Mouse (Mus musculus): ENCODE results near the gene Tmem145. TPM values are rescaled to one million over a fixed set of nuclear protein-coding genes. Genes with fewer than 3 reads are reported as not detected.

Gene Tmem145
- polyA plus RNA-seq, 1 experiment from 2014 or later: 11.9 TPM

DNA sequence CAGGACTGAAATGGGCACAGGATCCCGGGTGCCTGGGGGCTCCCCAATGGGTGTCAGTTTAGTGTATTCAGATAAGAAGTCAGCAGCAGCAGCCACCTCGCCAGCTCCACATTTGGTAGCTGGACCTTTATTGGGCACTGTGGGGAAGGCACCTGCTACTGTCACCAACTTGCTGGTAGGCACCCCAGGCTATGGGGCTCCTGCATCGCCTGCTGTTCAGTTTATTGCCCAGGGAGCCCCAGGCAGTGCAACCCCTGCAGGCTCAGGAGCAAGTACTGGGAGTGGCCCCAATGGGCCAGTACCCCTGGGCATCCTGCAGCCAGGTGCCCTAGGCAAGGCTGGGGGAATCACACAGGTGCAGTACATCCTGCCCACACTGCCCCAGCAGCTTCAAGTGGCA is 17.2 kb upstream of the Tmem145 start:
- no peak overlapping the region for H3K4me2 ChIP-seq
- no peak overlapping the region for H3K9ac ChIP-seq
- peaks cover 90% of the 10 kb centered on the region for H3K36me3 ChIP-seq (replicated peaks)
- H3K9me3 ChIP-seq: 0 out of 2 replicates have a peak, but pooled peaks cover 7% of the 10 kb centered on the region
- no peak overlapping the region for H3K27ac ChIP-seq
- no peaks in the 10 kb centered on the region for H3K27me3 ChIP-seq
- WGBS: 87% methylated on average over 3 of the region's 3 CpGs
- peaks cover 37% of the 10 kb centered on the region for H3K4me1 ChIP-seq
- no peak for ATAC-seq (ENCODE audit: low FRiP score)
- H3K4me3 ChIP-seq (replicated peaks): no peak overlapping the region

DNA sequence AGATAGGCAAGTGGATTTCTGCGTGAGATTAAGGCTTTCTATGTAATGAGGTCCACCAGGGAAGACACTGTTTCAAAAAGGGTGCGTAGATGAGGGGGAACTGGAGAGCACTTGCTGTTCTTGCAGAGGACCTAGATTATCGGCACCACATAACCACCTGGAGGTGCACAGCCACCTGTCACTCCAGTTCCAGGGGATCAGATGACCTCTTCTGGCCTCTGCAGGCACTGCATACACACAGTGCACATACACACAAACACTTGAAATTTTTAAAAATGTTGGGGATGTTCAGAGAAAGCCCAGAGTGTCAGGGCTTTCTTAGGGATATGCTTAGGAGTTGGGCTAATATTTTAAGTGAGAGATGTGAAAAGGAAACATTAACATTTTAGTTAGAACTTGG is 16.0 kb upstream of the Tmem145 start:
- Histone ChIP-seq H3K4me3 (replicated peaks) (no peak overlapping the region), H3K4me1 (peaks cover 25% of the 10 kb centered on the region), H3K27me3 (no peaks in the 10 kb centered on the region), H3K4me2 (no peak overlapping the region), H3K9ac (no peak overlapping the region), H3K9me3 (0 out of 2 replicates have a peak, but pooled peaks cover 7% of the 10 kb centered on the region), H3K36me3 (replicated peaks) (peaks cover 99% of the 10 kb centered on the region), H3K27ac (no peak overlapping the region)
- ATAC-seq (ENCODE audit: low FRiP score): no peak
- WGBS: 95% methylated on average over 3 of the region's 3 CpGs

DNA sequence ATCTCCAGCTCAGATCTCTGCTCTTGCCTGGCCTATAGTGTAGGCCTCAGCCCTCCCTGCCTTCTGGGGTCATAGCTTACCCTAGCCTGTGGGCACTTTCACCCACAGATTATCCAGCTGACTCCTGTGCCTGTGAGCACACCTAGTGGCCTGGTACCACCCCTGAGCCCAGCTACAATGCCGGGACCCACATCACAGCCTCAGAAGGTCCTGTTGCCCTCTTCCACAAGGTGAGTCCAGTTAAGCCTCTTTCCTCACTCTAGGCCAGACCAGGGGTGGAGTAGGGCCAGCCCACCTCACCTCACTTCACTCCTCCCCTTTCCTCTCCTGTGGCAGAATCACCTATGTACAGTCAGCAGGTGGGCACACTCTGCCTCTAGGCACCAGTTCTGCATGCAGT is 15.4 kb upstream of the Tmem145 start:
- WGBS: 100% methylated on average over 1 of the region's 1 CpGs
- Histone ChIP-seq H3K4me1 (peaks cover 20% of the 10 kb centered on the region), H3K9ac (no peak overlapping the region), H3K4me3 (replicated peaks) (no peak overlapping the region), H3K27me3 (no peaks in the 10 kb centered on the region), H3K36me3 (replicated peaks) (peaks cover 99% of the 10 kb centered on the region), H3K4me2 (no peak overlapping the region), H3K9me3 (0 out of 2 replicates have a peak, but pooled peaks cover 7% of the 10 kb centered on the region), H3K27ac (no peak overlapping the region)
- no peak for ATAC-seq (ENCODE audit: low FRiP score)

GRCm38 (mm10) chr7:25290911-25291310 is 15.0 kb upstream of the Tmem145 start:
- peaks cover 99% of the 10 kb centered on the region for H3K36me3 ChIP-seq (replicated peaks)
- no peak overlapping the region for H3K9ac ChIP-seq
- peaks cover 20% of the 10 kb centered on the region for H3K4me1 ChIP-seq
- H3K27ac ChIP-seq: 0 out of 2 replicates have a peak overlapping the region, but pooled peaks have one; percentile 21
- no peak overlapping the region for H3K4me3 ChIP-seq (replicated peaks)
- no peak overlapping the region for H3K4me2 ChIP-seq
- ATAC-seq (ENCODE audit: low FRiP score): peak; percentile 13; the same call in 1 of the 2 replicates
- H3K9me3 ChIP-seq: 0 out of 2 replicates have a peak, but pooled peaks cover 7% of the 10 kb centered on the region
- no peaks in the 10 kb centered on the region for H3K27me3 ChIP-seq
- WGBS: 90% methylated on average over 2 of the region's 2 CpGs

DNA sequence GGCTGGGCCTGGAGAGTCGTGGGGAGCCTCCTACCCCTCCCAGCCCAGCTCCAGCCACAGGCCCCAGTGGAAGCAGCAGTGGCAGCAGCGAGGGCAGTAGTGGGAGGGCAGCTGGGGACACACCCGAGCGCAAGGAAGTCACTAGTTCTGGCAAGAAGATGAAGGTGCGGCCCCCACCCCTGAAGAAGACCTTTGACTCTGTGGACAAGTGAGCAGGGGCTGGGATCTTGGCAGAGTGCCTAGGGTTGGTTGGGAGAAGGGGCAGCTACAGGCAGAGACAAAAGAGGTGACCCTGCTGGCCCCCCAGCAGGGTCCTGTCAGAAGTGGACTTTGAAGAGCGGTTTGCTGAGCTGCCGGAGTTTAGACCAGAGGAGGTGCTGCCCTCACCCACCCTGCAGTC is 13.8 kb upstream of the Tmem145 start:
- ATAC-seq (ENCODE audit: low FRiP score): no peak
- no peak overlapping the region for H3K4me3 ChIP-seq (replicated peaks)
- H3K36me3 ChIP-seq (replicated peaks): peaks cover 90% of the 10 kb centered on the region
- no peak overlapping the region for H3K27ac ChIP-seq
- H3K4me2 ChIP-seq: no peak overlapping the region
- H3K9me3 ChIP-seq: 0 out of 2 replicates have a peak, but pooled peaks cover 7% of the 10 kb centered on the region
- 66% methylated on average over 7 of the region's 7 CpGs for WGBS
- peaks cover 29% of the 10 kb centered on the region for H3K4me1 ChIP-seq
- H3K27me3 ChIP-seq: no peaks in the 10 kb centered on the region
- peak overlapping the region; percentile 17; the same call in 1 of the 2 replicates for H3K9ac ChIP-seq

- H3K27me3 ChIP-seq: no peaks in the 10 kb centered on the region
- H3K4me3 ChIP-seq (replicated peaks): no peak overlapping the region
- ATAC-seq (ENCODE audit: low FRiP score): no peak
- 0 out of 2 replicates have a peak, but pooled peaks cover 7% of the 10 kb centered on the region for H3K9me3 ChIP-seq
- H3K4me1 ChIP-seq: peaks cover 32% of the 10 kb centered on the region
- no peak overlapping the region for H3K4me2 ChIP-seq
- H3K9ac ChIP-seq: no peak overlapping the region
- H3K27ac ChIP-seq: peak overlapping the region; percentile 5; the same call in 1 of the 2 replicates
- peaks cover 78% of the 10 kb centered on the region for H3K36me3 ChIP-seq (replicated peaks)
- WGBS: 79% methylated on average over 10 of the region's 10 CpGs
These were observed 12.6 kb upstream of the Tmem145 start for GRCm38 (mm10) chr7:25293191-25293739.

- H3K27ac ChIP-seq: no peak overlapping the region; the same call in 1 of the 2 replicates
- H3K4me1 ChIP-seq: peaks cover 35% of the 10 kb centered on the region
- H3K4me3 ChIP-seq (replicated peaks): no peak overlapping the region
- H3K4me2 ChIP-seq: no peak overlapping the region
- 89% methylated on average over 4 of the region's 4 CpGs for whole genome bisulfite sequencing
- H3K9ac ChIP-seq: no peak overlapping the region
- no peaks in the 10 kb centered on the region for H3K27me3 ChIP-seq
- 0 out of 2 replicates have a peak, but pooled peaks cover 6% of the 10 kb centered on the region for H3K9me3 ChIP-seq
- no peak for ATAC-seq (ENCODE audit: low FRiP score)
- peaks cover 66% of the 10 kb centered on the region for H3K36me3 ChIP-seq (replicated peaks)
These were observed 11.4 kb upstream of the Tmem145 start for GRCm38 (mm10) chr7:25294495-25294894.

DNA sequence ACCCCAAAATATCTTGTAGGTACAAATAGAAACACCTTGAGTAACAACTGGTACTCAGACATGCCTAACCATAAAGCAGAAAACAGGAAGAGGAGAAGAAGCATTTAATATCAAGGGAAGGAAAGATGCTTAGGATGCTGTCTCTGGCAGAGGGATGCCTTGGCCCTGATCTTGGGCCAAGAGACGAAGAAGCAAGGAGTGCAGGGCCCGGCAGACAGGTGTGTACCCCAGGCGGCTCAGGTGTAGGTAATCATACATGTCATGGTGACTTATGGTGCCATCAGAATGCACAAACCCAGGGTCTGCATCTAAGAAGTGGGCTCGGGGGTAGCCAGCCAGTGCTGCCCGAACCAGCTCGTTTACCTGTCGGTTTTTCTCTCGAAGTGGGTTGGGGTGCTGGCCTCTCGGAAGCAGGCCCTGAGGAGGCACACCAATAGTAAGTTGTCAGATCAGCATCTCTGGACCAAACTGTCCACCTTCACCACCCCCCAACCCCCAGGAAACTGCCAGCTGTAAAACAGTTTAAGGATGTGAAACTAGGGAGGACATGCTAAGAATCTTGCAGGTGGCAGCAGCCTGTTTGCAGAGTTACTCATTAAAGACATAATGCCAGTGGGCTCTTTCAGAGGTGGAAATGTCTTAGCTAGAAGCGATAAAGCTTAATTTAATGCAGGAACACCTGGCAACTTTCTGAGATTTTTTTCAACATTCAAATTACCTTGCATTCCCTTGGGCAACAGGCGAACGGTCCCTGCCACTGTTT is 10.8 kb upstream of the Tmem145 start:
- H3K27ac ChIP-seq: 0 out of 2 replicates have a peak overlapping the region, but pooled peaks have one; percentile 98
- no peaks in the 10 kb centered on the region for H3K27me3 ChIP-seq
- ATAC-seq (ENCODE audit: low FRiP score): no peak
- no peak overlapping the region for H3K4me3 ChIP-seq (replicated peaks)
- WGBS: 89% methylated on average over 12 of the region's 12 CpGs
- H3K4me2 ChIP-seq: no peak overlapping the region
- no peak overlapping the region for H3K9ac ChIP-seq
- H3K36me3 ChIP-seq (replicated peaks): peaks cover 59% of the 10 kb centered on the region
- peaks cover 35% of the 10 kb centered on the region for H3K4me1 ChIP-seq
- H3K9me3 ChIP-seq: no peaks in the 10 kb centered on the region

GRCm38 (mm10) chr7:25296945-25297453 is 8.9 kb upstream of the Tmem145 start:
- H3K4me3 ChIP-seq (replicated peaks): peak overlapping the region; percentile 86
- H3K27ac ChIP-seq: peak overlapping the region; percentile 98
- WGBS: under 1% methylated on average over 21 of the region's 21 CpGs
- H3K4me1 ChIP-seq: peaks cover 25% of the 10 kb centered on the region
- H3K36me3 ChIP-seq (replicated peaks): peaks cover 41% of the 10 kb centered on the region
- no peaks in the 10 kb centered on the region for H3K9me3 ChIP-seq
- peak overlapping the region; percentile 79 for H3K4me2 ChIP-seq
- ATAC-seq (ENCODE audit: low FRiP score): peak; percentile 49; the same call in 1 of the 2 replicates
- H3K27me3 ChIP-seq: no peaks in the 10 kb centered on the region
- H3K9ac ChIP-seq: peak overlapping the region; percentile 91

DNA sequence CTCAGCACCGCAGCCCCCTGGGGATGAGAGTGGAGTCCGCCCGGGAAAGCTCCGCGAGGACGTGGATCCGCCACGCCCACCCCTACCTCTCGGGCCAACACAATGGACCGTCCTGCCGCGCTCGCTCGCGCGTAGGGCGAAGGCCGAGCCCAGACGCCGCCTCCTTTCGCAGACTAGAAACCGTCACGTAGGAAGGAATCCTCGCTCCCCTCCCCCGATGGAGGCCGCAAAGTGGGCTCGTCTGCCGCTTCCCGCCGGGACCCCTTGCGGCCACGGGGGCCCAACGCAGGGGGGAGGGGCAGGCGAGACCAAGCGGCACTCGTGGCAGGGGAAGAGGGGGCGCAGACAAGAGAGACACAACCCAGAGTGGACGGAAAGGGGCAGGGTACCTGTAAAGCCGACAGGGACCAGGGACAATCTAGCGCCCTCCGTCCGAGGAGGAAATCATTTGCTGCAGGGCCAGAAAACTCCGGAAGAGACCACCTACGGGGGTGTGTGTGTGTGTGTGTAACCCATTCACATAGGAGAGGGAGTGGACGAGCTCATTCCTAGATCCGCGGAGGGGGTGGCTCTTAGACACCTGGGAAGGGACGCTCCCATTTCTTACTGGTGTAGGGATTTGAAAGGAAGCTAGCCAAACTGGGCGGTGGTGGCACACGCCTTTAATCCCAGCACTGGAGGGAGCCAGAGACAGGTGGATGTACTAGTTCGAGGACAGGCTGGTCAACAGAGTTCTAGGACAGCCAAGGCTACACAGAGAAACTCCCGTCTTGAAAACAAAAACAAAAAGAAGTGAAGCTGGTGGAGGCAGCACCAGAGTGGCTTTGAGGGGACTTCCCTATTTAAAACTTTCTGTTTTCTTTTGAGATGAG is 8.2 kb upstream of the Tmem145 start, which contains the start of gene Pafah1b3:
TSS of gene Pafah1b3 (minus strand) at position 533 of the 872 bp plus-strand sequence.
- under 1% methylated on average over 52 of the region's 52 CpGs for whole genome bisulfite sequencing
- Histone ChIP-seq H3K4me2 (peak within 1 kb of the TSS; percentile 79), H3K4me1 (peaks cover 21% of the 10 kb centered on the region), H3K36me3 (replicated peaks) (peaks cover 34% of the 10 kb centered on the region), H3K27ac (peak within 1 kb of the TSS; percentile 98), H3K9me3 (no peaks in the 10 kb centered on the region), H3K4me3 (replicated peaks) (peak within 1 kb of the TSS; percentile 86), H3K9ac (peak within 1 kb of the TSS; percentile 91), H3K27me3 (no peaks in the 10 kb centered on the region)
- peak; percentile 92 for ATAC-seq (ENCODE audit: low FRiP score)

- peaks cover 1% of the 10 kb centered on the region; the same call in 1 of the 2 replicates for H3K36me3 ChIP-seq (replicated peaks)
- no peak within 1 kb of the TSS for H3K4me3 ChIP-seq (replicated peaks)
- no peak within 1 kb of the TSS for H3K9ac ChIP-seq
- H3K9me3 ChIP-seq: no peaks in the 10 kb centered on the region
- H3K27ac ChIP-seq: no peak within 1 kb of the TSS
- ATAC-seq (ENCODE audit: low FRiP score): no peak
- peaks cover 5% of the 10 kb centered on the region; the same call in 1 of the 2 replicates for H3K27me3 ChIP-seq
- WGBS: 57% methylated on average over 19 of the region's 19 CpGs
- H3K4me1 ChIP-seq: peaks cover 24% of the 10 kb centered on the region
- no peak within 1 kb of the TSS for H3K4me2 ChIP-seq
These were observed 4.8 kb upstream of the Tmem145 start, which contains the start of gene Prr19 for GRCm38 (mm10) chr7:25301063-25301462. TSS of gene Prr19 (plus strand) at chr7:25301411.

Measured in forebrain, embryonic 12.5 days (tissue).